Mouse (Mus musculus): Measurements from ENCODE around the gene Btbd3.
"Not testable (repeated sequence)": the region's sequence is repeated elsewhere in the genome, so short reads cannot be mapped to it uniquely, and the experiment has no call there.

Gene Btbd3

DNA sequence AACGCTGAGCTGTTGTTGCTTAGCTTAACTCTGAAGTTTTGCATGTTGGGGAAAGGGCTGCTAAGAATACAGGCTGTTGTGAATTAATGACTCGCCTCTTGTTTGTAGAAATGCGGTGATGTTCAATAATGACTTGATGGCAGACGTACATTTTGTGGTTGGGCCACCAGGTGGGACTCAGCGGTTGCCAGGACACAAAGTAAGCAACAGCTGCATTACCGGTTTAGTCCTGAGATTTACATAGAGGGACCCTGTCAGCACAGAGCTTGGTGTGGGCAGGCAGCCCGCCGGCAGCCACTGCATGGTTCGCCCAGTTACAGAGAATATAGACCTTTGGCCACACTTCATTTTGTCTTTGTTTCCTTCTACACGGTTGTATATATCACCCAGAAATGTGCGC lies 23.3 kb downstream of the Btbd3 start:
- DNase-seq (ENCODE audit: low read depth): no peak

DNA sequence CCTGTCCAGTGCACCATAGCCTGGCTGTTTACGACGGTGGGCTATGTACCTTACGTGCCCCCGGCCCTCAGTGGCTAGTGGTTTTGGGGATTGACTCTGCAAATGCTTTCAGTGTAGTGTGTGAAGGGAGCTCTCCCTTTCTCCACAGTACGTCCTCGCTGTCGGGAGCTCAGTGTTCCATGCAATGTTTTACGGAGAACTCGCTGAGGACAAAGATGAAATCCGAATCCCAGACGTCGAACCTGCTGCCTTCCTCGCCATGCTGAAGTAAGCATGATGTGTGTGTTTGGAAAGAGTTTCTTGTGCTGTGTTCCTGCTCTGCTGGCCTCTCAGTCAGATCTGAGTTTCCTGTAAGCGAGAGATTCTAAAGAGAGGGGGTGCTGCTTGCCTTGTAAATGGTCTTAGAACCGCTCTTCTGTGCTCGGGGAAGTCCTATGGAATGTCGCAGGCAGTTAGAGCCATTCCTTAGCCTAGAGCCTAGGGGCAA lies 23.9 kb downstream of the Btbd3 start:
- no peak for DNase-seq (ENCODE audit: low read depth)

DNA sequence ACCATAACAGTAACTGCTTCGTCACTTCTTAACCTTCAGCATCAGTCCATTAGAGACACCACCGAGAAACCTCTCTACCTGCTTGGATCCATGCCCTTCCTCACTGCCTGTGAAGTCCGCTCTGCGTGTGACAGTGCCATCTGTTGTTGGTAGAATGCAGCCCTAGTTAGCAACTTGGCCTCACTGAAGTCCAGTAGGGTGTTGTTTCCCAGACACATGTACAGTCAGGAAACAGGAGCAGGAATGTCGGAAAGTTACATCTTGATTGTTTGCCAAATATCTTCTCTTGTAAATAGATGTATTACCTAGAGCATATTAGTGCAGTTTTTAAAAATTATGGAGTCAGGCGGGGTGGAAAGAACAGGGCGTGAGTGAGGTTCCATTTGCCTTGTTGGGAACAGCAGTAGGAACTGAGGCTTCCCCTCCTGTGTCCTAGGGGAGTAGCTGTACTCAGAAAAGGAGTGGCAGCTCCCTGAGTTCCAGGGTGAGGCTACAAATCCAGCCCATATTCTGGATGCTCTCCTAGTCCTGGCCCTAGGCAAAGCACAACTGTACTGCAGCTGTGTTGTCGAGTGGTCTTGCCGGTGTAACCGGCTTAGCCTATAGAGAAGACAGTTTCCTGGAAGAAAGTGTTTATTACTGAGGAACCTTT lies 25.3 kb downstream of the Btbd3 start:
- no peak for DNase-seq (ENCODE audit: low read depth)

DNA sequence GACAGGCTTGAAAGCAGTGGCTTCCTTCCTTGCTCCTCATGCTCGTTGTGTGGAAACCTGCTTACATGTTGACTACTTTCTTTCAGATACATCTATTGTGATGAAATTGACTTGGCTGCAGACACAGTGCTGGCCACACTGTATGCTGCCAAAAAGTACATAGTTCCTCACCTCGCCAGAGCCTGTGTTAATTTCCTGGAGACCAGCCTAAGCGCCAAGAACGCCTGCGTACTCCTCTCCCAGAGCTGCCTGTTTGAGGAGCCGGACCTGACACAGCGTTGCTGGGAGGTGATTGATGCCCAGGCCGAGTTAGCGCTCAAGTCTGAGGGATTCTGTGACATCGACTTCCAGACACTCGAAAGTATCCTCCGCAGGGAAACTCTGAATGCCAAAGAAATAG lies 27.0 kb downstream of the Btbd3 start:
- DNase-seq (ENCODE audit: low read depth): no peak

DNA sequence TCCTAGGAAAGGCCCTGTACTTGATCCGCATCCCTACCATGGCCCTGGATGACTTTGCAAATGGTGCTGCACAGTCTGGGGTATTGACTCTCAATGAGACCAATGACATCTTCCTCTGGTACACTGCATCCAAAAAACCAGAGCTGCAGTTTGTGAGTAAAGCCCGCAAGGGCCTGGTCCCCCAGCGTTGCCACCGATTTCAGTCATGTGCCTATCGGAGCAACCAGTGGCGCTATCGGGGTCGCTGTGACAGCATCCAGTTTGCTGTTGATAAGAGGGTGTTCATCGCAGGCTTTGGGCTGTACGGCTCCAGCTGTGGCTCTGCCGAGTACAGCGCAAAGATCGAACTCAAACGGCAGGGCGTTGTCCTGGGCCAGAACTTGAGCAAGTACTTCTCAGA lies 27.5 kb downstream of the Btbd3 start:
- no peak for DNase-seq (ENCODE audit: low read depth)

DNA sequence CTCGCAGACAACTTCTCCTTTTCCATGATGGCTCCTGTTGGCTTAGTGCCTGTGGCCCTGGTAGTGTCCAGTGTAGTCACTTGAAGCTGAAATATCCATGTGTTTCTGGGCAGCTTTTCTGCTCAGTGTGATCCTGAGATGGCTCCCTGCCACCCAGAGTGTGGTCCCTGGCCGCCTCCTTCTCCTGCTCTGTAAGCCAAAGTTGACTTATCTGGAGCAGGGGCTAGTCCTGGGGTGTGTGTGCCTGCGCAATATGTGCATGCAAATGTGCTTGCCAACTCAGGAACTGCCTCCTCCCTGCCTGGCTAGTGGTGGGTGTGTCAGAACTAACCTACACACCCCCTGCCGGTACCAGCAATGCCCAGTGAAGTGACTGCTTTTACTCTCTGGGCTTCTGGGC lies 29.4 kb downstream of the Btbd3 start:
- no peak for DNase-seq (ENCODE audit: low read depth)

DNA sequence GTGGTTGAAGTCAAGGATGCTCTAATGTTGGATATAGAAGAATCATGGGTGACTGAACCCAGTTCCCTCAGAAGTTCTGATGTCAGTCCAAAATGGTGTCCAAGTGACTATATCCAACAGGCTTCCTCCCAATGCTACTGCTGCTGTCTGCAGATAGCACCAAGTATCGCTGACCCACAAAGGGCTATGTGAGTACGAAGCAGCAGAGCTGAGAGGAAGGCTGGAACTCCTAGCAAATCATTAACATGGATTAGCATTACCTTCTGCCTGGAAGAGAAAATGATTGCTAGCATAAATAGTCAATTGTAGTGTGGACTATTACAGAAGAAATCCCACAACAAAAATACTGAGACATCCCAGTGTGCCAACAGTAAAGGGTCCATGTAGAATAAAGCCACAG lies 33.8 kb downstream of the Btbd3 start:
- no peak for DNase-seq (ENCODE audit: low read depth)

DNA sequence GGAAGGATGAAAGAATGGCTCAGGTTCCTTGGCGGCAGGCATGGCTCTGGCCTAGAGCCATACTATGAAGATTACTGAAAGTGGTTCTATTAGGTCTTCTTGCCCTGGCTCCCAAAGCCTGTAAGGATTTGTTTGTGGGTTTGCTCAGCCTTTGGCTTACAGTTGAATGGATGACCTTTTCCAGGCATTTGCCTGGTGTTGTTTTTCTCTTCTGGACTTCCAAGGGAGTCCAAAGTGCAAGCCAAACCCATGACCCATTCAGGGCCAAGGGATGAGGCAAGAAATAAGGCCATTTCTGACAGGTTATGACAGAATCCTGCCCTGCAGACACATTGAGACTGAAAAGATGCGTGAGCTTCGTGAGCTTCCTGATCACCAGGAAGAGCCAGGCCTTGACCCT lies 37.9 kb downstream of the Btbd3 start:
- DNase-seq (ENCODE audit: low read depth): no peak

DNA sequence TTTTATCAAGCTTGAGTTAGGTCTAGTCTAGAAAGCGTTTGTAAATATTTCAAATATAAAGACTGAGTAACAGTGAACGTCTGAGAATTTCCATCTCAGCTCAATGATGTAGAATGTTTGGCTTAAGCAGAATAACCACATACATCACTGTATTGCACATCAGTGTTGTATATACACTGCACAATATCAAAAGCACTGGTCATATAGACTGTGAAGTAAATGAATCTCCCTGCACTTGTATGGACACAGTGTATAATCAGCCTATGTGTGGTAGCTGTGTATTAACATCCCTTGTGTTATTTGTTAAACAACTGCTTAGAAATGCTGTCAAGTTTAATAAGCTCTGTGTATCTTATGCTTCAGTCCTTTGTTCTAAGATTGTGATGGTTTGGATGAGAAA lies 49.9 kb downstream of the Btbd3 start:
- no peak for DNase-seq (ENCODE audit: low read depth)

DNA sequence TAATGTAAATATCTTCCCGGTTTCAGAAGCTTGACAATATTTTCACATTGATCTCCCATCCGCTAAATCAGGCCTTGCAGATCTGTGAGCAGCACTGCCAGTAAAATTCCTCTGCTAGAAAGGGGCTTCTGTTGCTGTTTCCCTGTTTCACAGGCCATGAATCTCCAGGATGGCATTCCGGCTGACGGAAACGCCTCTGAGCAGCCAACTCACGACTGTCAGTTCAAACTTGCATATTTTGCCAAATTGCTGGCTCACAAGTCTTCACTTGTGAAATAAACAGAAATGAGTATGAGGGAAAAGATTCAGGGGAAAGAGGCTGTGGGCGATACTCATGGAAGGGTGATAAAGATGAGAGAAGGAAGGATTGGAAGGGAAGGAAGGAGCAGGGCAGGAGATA lies 59.3 kb downstream of the Btbd3 start:
- no peak for DNase-seq (ENCODE audit: low read depth)

DNA sequence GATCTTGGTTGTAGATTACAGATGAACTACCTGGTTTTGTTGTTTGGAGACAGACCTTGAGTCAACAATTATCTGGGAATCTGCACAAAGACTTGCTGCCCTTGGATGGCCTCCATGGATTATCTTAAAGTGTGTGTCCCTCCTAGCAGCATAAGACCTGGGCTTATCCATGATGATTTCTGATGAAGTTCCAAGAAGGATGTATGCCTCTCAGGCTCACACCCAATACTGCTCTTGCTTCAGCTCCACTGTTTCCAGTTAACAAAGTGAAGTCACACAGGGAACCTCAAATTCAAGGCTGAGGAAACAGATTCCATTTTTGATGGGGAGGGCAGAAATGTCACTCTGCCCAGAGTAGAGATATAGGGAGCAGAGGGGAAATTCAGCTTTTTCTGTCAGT lies 64.0 kb downstream of the Btbd3 start:
- no peak for DNase-seq (ENCODE audit: low read depth)

DNA sequence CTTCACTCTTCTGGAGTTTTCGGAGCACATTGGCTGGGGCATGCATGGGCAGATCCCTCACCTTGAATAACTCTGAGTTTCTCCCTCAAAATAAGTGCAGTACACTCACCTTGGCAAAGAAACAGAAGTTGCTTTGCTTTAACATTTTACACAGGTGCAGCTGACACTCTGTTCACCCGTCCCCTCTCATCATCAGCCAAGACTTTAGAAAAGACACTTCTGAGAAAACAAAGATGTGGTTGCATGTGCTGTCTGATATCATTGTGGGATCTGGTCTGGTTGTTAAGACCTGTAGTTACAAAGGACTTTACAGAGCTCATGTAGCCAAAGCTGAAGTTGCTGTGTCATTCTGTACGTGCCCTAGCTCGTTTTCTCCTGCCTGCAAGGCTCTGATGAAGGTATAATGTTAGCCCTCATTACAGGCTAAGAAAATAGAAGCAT lies 64.7 kb downstream of the Btbd3 start:
- DNase-seq (ENCODE audit: low read depth): no peak

DNA sequence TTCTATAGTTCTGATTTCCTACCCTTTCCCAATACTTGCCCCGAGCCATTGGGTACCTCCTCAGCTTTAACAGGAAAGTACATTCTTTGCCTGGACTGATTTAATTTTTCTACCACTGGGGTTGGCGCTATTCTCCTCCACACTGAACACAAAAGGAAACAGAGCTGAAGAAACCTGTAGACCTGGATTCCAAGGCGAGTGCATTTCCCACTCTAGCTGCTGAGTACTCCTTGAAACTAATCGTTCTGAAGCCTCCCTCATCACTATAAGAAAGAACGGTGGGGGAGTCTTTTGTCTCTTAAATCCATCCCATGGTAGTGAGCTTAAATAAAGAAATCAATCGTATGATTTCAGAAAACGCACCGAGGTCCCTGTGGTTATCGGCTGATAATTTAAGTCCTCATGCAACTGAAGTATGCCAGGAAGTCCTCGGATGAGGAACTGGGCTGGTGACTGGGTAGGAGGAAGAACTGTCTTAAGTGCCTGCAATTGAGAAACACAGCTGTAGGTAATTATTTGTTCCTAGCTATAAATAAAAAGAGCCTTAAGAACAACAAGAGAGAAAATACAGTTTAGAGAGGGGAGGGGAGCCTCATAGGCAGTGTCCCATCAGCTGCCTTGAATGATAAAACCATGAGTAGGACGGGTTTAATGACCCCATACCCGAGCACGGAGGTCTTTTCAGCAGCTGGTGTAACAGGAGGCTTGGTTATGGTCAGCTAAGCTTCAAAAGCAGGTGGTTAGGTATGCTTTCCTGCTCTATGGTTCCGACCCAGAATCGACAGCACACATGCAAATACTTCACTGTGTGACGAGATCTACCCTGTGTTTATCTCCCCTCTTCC lies 66.1 kb downstream of the Btbd3 start:
- no peak for DNase-seq (ENCODE audit: low read depth)

DNA sequence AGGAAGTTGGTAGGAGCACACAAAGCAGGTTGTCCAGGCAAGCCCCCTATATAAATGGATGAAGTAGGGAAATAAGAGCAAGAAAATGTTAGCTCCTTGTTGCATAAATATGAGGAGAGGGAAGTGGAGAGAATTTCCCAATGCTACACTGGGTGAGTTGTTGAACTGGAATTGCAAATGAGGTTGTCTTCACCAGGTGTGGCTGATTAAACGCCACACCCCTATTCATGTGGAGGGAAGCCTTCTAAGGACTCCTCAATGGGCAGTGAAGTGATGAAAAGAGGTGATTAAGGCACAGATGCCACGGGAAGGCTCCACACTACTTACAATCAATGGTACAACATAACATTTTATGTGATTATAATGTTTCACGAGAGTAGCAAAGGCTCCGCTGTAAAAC lies 70.0 kb downstream of the Btbd3 start:
- no peak for DNase-seq (ENCODE audit: low read depth)

DNA sequence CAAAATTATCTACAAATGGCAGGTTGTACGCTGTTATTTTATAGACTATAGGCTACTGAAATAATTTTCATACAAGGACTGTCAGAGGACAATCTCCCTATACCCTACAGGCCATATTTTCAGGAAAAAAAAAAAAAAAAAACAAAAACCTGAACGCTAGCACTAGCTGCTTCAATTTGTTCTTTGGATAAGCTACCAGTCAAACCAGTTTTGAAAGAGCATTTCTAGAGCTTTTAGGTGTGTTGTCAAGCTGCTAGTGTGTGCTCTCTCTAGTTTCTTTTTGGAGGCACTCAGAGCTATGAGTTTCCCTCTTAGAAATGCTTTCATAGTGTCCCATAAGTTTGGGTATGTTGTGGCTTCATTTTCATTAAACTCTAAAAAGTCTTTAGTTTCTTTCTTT lies 77.8 kb downstream of the Btbd3 start:
- DNase-seq (ENCODE audit: low read depth): not testable (repeated sequence)

DNA sequence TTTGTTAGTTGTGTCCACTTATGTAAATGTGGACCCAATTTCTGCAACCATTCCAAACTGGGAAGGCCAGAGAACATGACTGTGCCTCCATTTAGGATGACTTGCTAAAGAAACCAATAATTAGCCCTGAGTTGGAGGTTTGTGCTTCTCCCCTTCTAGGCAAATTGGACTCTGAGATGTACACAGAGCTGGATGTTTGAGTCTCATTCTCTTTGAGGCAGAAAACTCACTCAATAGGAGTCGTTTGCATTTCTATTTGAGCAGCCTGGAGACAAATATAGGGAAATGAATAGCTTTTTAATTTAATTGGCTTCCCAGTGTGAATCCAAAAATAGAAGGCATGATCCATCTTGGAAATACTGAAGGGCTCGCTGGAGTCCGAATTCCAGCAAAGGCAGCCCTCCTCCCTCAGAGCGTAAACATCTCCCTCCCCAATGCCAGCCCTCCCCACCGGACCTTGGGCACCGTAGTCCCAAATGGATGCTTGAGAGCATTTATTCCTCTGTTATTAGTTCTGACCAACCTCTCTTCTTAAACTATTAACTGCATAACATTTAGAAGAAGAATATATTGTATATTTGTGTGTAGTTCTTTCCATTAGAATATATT lies 81.6 kb downstream of the Btbd3 start:
- DNase-seq (ENCODE audit: low read depth): no peak

DNA sequence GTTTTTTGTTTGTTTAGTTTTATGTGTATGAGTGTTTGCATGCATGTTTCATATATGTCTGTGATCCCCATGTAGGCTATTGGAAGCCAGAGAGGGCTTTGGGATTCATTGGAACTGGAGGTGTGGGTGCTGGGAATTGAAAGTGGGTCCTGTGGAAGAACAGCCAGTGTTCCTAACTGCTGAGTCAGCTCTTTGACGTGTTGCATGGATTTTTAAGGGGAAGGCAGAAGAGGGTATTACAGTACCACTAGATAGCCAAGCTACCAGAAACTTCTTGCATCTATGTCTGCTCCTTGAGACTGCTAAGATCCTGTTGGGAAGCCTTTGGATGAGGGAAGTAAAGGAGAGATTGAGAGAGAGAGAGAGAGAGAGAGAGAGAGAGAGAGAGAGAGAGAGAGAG lies 82.2 kb downstream of the Btbd3 start:
- no peak for DNase-seq (ENCODE audit: low read depth)

DNA sequence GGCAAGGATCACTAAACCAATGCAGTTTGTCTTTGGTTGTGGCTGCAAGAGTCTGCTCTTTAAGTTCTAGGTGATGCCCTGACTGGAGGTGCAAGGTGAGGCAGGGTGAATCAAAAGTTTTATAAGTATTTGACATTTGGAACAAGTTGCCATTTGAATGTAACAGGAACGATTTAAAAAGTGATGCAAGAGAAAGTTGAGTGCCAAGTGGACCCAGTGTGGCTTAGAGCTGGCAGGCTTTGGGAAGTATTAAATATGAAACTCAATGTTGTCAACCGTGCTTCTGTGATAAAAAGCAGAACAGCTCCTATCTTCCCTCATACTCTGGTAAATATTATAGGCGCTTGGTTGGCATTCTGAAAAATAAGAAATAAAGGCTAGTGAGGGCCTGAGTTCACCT lies 99.0 kb downstream of the Btbd3 start:
- DNase-seq (ENCODE audit: low read depth): no peak

DNA sequence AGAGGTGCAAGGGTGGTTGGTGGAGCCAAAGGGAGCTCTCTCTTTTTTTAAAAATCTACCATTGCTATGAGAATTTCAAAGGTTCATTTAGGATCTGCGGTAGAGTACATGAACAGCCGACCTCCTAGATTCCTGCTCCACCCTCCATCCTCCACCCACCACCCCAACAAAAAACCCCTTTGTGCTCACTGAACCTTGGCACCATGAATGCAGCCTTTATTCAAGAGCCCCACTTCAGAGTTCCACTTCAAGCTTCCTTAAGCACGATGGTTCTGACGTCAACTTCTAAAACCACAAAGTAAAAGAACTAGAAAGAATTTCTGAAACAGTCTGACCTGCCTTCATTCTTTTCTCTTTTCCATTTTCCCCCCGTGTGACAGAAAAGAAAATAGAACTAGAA lies 106.1 kb downstream of the Btbd3 start:
- no peak for DNase-seq (ENCODE audit: low read depth)

DNA sequence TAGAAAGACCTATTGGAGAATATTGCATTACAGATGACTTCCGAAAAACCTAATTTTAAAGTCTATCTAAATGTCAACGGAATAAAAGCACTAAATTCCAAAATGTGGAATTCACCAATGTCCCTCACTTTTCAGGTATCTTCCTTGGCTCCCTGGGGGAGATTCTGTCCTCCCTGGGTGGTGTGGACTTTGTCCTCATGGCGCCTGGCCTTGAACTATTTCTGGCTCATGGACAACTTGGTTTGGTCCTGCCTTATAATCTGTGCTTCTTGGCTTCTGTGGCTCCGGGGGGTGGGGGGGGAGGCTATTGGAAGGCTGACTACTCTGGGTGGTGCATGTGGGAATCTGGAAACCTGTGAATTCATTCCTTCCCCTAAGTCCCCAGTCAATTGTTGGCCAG lies 109.0 kb downstream of the Btbd3 start:
- no peak for DNase-seq (ENCODE audit: low read depth)

DNA sequence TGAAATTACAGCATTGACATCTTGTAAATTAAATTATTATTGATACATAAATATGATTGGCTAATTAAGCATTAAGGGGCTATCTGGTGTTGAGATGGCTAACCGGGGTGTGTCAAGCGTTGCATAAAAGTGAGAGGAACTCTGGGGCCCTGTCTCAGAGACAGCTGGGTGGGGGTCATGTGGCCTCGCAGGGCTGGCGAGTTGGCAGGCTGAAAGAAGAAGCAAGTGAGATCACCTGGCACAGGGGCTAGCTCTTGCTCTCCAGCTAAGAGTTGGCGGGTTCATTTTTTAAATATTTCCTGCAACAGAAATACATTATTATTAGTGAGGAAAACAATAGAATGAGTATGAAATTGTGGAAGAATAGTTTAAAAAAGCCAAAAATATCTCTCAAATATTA lies 118.2 kb downstream of the Btbd3 start:
- no peak for DNase-seq (ENCODE audit: low read depth)

DNA sequence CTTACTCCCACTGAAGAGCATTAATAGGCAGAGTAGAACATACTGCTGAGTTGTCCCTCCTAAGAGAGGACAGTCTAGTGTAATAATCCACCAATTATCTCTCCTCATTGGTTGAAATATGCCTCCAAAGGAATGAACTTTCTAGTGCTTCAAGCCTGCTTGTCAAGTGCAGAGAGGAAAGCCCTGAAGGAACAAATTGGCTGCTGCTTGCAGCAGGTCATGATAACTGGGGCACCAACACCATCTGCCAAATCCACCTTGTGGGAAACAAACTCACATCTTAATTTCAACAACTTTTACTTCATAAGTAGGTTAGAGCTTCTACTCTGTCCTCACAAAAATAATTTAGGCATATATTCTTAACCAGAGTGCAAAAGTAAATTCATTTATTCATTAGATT lies 122.5 kb downstream of the Btbd3 start:
- DNase-seq (ENCODE audit: low read depth): no peak

DNA sequence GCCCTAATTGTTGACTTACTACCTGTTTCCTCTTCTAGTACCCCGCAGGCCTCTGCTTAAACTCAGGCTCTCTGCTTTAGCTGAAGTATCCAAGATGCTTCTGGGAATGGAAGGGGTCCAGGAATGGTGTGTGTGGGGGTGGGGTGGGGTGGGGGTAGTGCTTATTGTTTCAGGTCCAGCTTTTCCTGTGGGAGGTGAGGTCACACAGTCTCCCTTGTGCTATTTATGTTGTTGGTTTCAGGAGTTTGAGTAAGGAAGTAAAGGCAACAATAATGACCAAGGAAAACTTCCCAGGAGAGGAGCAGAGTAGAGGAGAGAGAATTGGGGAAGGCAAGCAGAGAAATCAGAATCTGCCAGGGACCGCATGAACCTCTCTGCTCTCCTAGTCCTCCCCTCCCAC lies 128.4 kb downstream of the Btbd3 start:
- no peak for DNase-seq (ENCODE audit: low read depth)

Measured in c-Kit-positive CD71-positive TER-119-negative erythroid progenitor cells, embryonic 14.5 days (primary cell).